Mouse (Mus musculus) cerebellum, adult 2 months (tissue): ENCODE measurements around the gene Meis1.

ENCODE experiments used
- CTCF ChIP-seq: fragments of 200-500 bp; IDR thresholded peaks from 2 replicates; pipeline ENCODE4 v1.5.1; 2011; ENCODE audit warnings: low read depth, mild to moderate bottlenecking, control low read depth, low read length, moderate library complexity, borderline replicate concordance; ENCODE audit not compliant: insufficient read depth
- POLR2A ChIP-seq: fragments of 200-500 bp; IDR thresholded peaks from 2 replicates; pipeline ENCODE4 v1.6.1; 2011; ENCODE audit warnings: low read length, control low read depth, borderline replicate concordance; ENCODE audit not compliant: insufficient read depth

GRCm38 (mm10) chr11:18990244-18990677 is 28.5 kb downstream of the Meis1 start:
- TF ChIP-seq POLR2A (no peak), CTCF (no peak)
